Mouse (Mus musculus): Measurements from ENCODE around the gene Prss47. TPM values are rescaled to one million over a fixed set of nuclear protein-coding genes. Genes with fewer than 3 reads are reported as not detected.

Gene Prss47
- not detected in 2 replicates for polyA plus RNA-seq (2021; fragmentation: Nextera tagmentation)
- long read RNA-seq, experiment 1 = 0 reads
- long read RNA-seq, experiment 2 = 0 reads

DNA sequence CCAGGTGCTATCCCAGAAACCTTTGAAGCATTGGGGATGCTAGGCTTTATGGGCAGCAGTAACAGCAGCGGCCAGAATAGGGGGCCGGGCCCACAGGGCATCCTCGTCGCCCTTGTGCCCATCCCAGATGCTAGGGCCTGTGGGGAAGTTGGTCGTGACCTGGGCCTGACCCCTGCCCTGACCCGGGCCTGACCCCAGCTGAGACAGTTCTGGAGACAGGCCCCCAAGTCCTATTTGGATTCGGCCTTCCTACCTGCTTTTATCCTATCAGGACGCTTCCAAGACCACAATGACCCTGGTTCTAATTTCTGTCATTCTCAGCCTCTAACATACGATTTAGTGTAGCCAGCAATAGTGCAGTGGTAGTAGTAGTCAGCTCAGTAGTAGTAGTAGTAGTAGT lies at the start of gene Prss47:
Prss47 (minus strand) TSS at position 101 of the 400 bp plus-strand sequence.

DNA sequence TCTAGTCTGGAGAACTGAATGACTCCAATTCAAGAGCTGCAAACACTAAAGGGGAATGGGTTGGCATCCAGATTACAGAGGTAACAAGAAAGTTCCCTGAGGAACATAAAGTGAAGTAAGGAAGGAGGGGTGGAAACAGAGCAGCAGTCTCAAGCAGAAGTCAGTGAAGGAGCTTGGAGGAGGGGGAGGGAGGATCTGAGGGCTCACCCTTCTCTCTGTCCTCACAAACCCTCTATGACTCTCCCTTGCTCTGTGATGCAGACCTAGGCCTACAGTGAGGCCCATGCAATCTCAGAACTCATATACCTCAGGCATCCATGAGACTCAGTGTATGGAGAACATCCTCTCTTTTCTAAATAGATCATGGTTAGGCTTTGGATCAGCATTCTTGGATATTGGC lies 19.8 kb downstream of the Prss47 start, which contains the start of gene Spata31d1c:
Spata31d1c (plus strand) TSS at position 301 of the 400 bp plus-strand sequence.

Other genes starting within 250 kb of the Prss47 start
- 0.70 and 0.83 TPM in 2 replicates for gene Cntnap3, start 148.8 kb downstream of the Prss47 start, polyA plus RNA-seq (2021; fragmentation: Nextera tagmentation)
- not detected in 2 replicates for gene Spata31, start 135.4 kb downstream of the Prss47 start, polyA plus RNA-seq (2021; fragmentation: Nextera tagmentation)
- gene Spata31d1c, start 19.7 kb downstream of the Prss47 start, polyA plus RNA-seq (2021; fragmentation: Nextera tagmentation) = not detected in 2 replicates
- gene Mfsd14b, start 60.2 kb upstream of the Prss47 start, polyA plus RNA-seq (2021; fragmentation: Nextera tagmentation) = 38.7 and 41.2 TPM in 2 replicates
- not detected in 2 replicates for gene Olfr465-ps1, start 85.3 kb upstream of the Prss47 start, polyA plus RNA-seq (2021; fragmentation: Nextera tagmentation)
- gene Olfr466, start 97.5 kb upstream of the Prss47 start, polyA plus RNA-seq (2021; fragmentation: Nextera tagmentation) = not detected in 2 replicates
- gene Nlrp4f, start 153.2 kb upstream of the Prss47 start, polyA plus RNA-seq (2021; fragmentation: Nextera tagmentation) = not detected in 2 replicates
- gene Gm10775, start 206.8 kb upstream of the Prss47 start, polyA plus RNA-seq (2021; fragmentation: Nextera tagmentation) = 0.19 TPM in 1 of 2 replicates, not detected in the other
- gene Zfp369, start 226.1 kb upstream of the Prss47 start, polyA plus RNA-seq (2021; fragmentation: Nextera tagmentation) = 11.7 and 12.8 TPM in 2 replicates

All from layer of hippocampus, adult 6 months (tissue).